Mouse (Mus musculus): Measurements from ENCODE around the gene Tmem104. TPM values are rescaled to one million over a fixed set of nuclear protein-coding genes. Genes with fewer than 3 reads are reported as not detected.

Tmem104 gene
- polyA plus RNA-seq, 1 experiment from 2014 or later: 11.9 TPM

- 0 out of 2 replicates have a peak, but pooled peaks cover under 1% of the 10 kb centered on the region for H3K36me3 ChIP-seq
- 2% methylated on average over 36 of the region's 36 CpGs for WGBS
- no peak for ATAC-seq (ENCODE audit: insufficient number of reproducible peaks, insufficient read depth, low FRiP score, low TSS enrichment, low read depth)
- H3K4me2 ChIP-seq: peak overlapping the region; percentile 93
- no peak overlapping the region for H3K27ac ChIP-seq
- no peaks in the 10 kb centered on the region for H3K9me3 ChIP-seq
- H3K27me3 ChIP-seq: peaks cover 96% of the 10 kb centered on the region
- peaks cover 15% of the 10 kb centered on the region for H3K4me1 ChIP-seq
- peak overlapping the region; percentile 49 for H3K4me3 ChIP-seq
- peak overlapping the region; percentile 62 for H3K9ac ChIP-seq
Observed at GRCm38 (mm10) chr11:115250405-115251090, 63.3 kb downstream of the Tmem104 start.

- Histone ChIP-seq H3K9ac (no peak overlapping the region), H3K9me3 (no peaks in the 10 kb centered on the region), H3K4me1 (peaks cover 15% of the 10 kb centered on the region), H3K4me2 (no peak overlapping the region), H3K4me3 (no peak overlapping the region), H3K27me3 (peaks cover 98% of the 10 kb centered on the region), H3K27ac (no peak overlapping the region), H3K36me3 (no peaks in the 10 kb centered on the region)
- 59% methylated on average over 3 of the region's 3 CpGs for WGBS
- ATAC-seq (ENCODE audit: insufficient number of reproducible peaks, insufficient read depth, low FRiP score, low TSS enrichment, low read depth): no peak
Observed at GRCm38 (mm10) chr11:115251258-115251657, 64.0 kb downstream of the Tmem104 start.

DNA sequence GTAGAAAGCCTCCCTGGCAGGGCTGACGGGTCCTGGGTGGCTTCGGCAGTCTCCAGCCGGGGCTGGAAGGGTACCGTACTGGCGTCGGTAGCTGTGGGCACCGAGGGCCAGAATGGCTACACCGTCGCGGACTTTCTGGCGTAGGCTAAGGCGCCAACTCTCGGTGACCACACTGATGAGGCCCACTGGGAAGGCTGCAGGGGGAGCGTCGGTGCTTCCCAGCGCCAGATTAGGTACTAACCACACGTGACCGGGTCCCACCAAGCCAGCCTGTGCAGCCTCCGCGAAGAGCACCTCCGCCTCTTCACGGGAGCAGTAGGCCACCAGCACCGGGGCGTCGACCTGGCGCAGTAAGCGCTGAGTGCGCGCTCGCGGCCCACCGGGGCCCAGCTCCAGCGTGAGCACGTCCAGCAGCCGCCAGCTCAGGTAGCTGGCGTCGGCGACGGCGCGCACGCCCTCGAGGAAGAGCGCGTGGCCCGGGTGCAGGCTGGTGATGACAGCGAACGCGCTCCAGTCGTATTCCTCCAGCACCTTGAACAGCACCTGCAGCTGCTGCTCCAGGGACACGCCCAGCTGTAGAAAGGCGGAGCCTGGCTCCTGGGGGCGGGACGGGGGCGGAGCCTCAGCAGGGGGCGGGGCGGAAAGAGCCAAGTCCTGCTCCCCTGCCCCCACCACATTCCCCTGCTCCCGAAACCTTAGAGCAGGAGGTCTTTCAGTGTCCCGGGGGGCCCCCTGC is 70.7 kb downstream of the Tmem104 start:
- Histone ChIP-seq H3K4me3 (peak overlapping the region; percentile 27), H3K4me1 (peaks cover 8% of the 10 kb centered on the region), H3K4me2 (peak overlapping the region; percentile 50), H3K9ac (no peak overlapping the region), H3K36me3 (no peaks in the 10 kb centered on the region), H3K9me3 (no peaks in the 10 kb centered on the region), H3K27me3 (peaks cover 99% of the 10 kb centered on the region), H3K27ac (no peak overlapping the region)
- no peak for ATAC-seq (ENCODE audit: insufficient number of reproducible peaks, insufficient read depth, low FRiP score, low TSS enrichment, low read depth)
- WGBS: 17% methylated on average over 59 of the region's 59 CpGs

GRCm38 (mm10) chr11:115259134-115259533 is 71.8 kb downstream of the Tmem104 start:
- Histone ChIP-seq H3K4me2 (no peak overlapping the region), H3K27ac (no peak overlapping the region), H3K9me3 (no peaks in the 10 kb centered on the region), H3K9ac (no peak overlapping the region), H3K36me3 (no peaks in the 10 kb centered on the region), H3K27me3 (peaks cover 100% of the 10 kb centered on the region), H3K4me3 (no peak overlapping the region), H3K4me1 (peaks cover 8% of the 10 kb centered on the region)
- WGBS: 61% methylated on average over 4 of the region's 4 CpGs
- ATAC-seq (ENCODE audit: insufficient number of reproducible peaks, insufficient read depth, low FRiP score, low TSS enrichment, low read depth): no peak

- H3K9ac ChIP-seq: no peak overlapping the region
- no peak overlapping the region for H3K27ac ChIP-seq
- ATAC-seq (ENCODE audit: insufficient number of reproducible peaks, insufficient read depth, low FRiP score, low TSS enrichment, low read depth): no peak
- no peak overlapping the region for H3K4me2 ChIP-seq
- peaks cover 22% of the 10 kb centered on the region for H3K4me1 ChIP-seq
- H3K36me3 ChIP-seq: 0 out of 2 replicates have a peak, but pooled peaks cover under 1% of the 10 kb centered on the region
- no peak overlapping the region for H3K4me3 ChIP-seq
- WGBS: 77% methylated on average over 11 of the region's 11 CpGs
- H3K9me3 ChIP-seq: no peaks in the 10 kb centered on the region
- H3K27me3 ChIP-seq: peaks cover 100% of the 10 kb centered on the region
Observed at GRCm38 (mm10) chr11:115262954-115263353, 75.7 kb downstream of the Tmem104 start.

DNA sequence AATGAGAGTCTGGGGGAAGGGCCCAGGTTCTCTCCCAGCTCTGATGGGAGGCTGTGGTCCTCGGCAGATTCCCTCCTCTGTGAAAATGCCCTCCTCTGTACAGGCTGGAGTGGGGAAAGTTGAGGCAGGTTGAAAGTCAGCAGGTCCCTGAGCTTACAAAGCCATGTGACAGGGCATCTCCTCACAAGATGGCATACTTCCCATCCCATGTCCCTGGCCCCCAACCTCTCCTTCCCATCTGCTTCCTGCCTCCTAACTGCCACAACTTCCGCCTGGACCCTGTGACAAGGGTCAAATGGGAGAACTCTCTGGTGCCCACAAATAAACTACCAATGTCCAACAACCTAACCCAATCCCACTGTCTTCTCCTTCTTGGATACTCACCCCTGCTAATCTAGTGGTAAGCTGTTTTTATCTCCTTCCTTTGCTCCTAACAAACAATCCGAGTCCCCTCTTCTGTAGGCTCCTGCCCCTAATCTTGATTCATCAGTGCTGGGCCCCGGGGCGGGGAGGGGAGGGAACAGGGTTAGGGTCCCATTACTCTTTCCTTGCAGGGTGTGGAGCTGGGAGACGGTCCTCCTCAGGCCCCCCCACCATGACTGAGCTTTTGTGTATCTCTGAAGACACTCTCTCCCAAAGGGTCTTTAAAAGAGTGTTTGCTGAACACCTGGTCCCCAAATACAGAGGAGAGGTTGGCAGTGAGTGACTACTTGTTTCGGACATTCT is 77.0 kb downstream of the Tmem104 start:
- Histone ChIP-seq H3K4me2 (no peak overlapping the region), H3K4me3 (no peak overlapping the region), H3K27me3 (peaks cover 100% of the 10 kb centered on the region), H3K36me3 (peaks cover 14% of the 10 kb centered on the region), H3K9ac (no peak overlapping the region), H3K27ac (no peak overlapping the region), H3K4me1 (peaks cover 19% of the 10 kb centered on the region), H3K9me3 (no peaks in the 10 kb centered on the region)
- ATAC-seq (ENCODE audit: insufficient number of reproducible peaks, insufficient read depth, low FRiP score, low TSS enrichment, low read depth): no peak
- WGBS: 62% methylated on average over 7 of the region's 7 CpGs

GRCm38 (mm10) chr11:115264862-115265668 is 77.8 kb downstream of the Tmem104 start:
- Histone ChIP-seq H3K9me3 (no peaks in the 10 kb centered on the region), H3K36me3 (peaks cover 17% of the 10 kb centered on the region), H3K27me3 (peaks cover 97% of the 10 kb centered on the region), H3K4me2 (peak overlapping the region; percentile 57), H3K4me3 (peak overlapping the region; percentile 30), H3K27ac (no peak overlapping the region), H3K4me1 (peaks cover 19% of the 10 kb centered on the region), H3K9ac (0 out of 2 replicates have a peak overlapping the region, but pooled peaks have one; percentile 2)
- no peak for ATAC-seq (ENCODE audit: insufficient number of reproducible peaks, insufficient read depth, low FRiP score, low TSS enrichment, low read depth)
- WGBS: 5% methylated on average over 39 of the region's 39 CpGs

- WGBS: 3% methylated on average over 20 of the region's 20 CpGs
- ATAC-seq (ENCODE audit: insufficient number of reproducible peaks, insufficient read depth, low FRiP score, low TSS enrichment, low read depth): no peak
- Histone ChIP-seq H3K27me3 (peaks cover 88% of the 10 kb centered on the region), H3K4me1 (peaks cover 19% of the 10 kb centered on the region), H3K9ac (no peak overlapping the region), H3K9me3 (no peaks in the 10 kb centered on the region), H3K36me3 (peaks cover 19% of the 10 kb centered on the region), H3K4me3 (peak overlapping the region; percentile 30), H3K27ac (no peak overlapping the region), H3K4me2 (no peak overlapping the region; the same call in 1 of the 2 replicates)
Observed at GRCm38 (mm10) chr11:115265771-115266399, 78.6 kb downstream of the Tmem104 start.

DNA sequence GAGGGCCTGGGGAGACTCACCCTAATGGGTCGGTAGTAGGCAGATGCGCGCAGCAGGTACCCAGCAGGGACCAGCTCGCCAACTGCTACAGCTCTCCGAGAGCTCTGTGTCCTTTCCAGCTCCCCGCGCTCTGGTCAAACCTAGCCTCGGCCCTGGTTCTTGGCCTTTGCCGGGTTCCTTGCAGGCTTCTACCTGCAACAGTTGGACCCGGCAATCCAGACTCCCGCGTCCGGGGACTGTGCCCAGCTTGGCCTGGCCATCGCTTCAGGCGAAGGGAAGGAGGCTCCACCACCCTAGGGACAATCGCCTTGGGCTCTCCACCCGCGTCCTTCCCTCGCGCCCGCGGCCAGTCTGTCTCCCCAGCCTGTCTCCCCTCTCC is 79.1 kb downstream of the Tmem104 start:
- peaks cover 21% of the 10 kb centered on the region for H3K36me3 ChIP-seq

GRCm38 (mm10) chr11:115267061-115267883 is 80.0 kb downstream of the Tmem104 start, which contains the start of gene Grin2c:
TSS of gene Grin2c (minus strand) at chr11:115267243.
- WGBS: 5% methylated on average over 46 of the region's 50 CpGs

More for the DNA sequence above, 79.1 kb downstream of the Tmem104 start:
- H3K9ac ChIP-seq: peak overlapping the region; percentile 63; the same call in 1 of the 2 replicates
- H3K4me3 ChIP-seq: peak overlapping the region; percentile 46
- peaks cover 19% of the 10 kb centered on the region for H3K4me1 ChIP-seq
- peak overlapping the region; percentile 78 for H3K4me2 ChIP-seq
- WGBS: 2% methylated on average over 22 of the region's 22 CpGs
- ATAC-seq (ENCODE audit: insufficient number of reproducible peaks, insufficient read depth, low FRiP score, low TSS enrichment, low read depth): no peak
- peaks cover 83% of the 10 kb centered on the region for H3K27me3 ChIP-seq
- H3K9me3 ChIP-seq: no peaks in the 10 kb centered on the region
- H3K27ac ChIP-seq: no peak overlapping the region

More at GRCm38 (mm10) chr11:115267061-115267883, 80.0 kb downstream of the Tmem104 start, which contains the start of gene Grin2c:
- no peaks in the 10 kb centered on the region for H3K9me3 ChIP-seq
- peaks cover 21% of the 10 kb centered on the region for H3K36me3 ChIP-seq
- peaks cover 75% of the 10 kb centered on the region for H3K27me3 ChIP-seq
- H3K4me2 ChIP-seq: peak within 1 kb of the TSS; percentile 78
- H3K27ac ChIP-seq: no peak within 1 kb of the TSS
- ATAC-seq (ENCODE audit: insufficient number of reproducible peaks, insufficient read depth, low FRiP score, low TSS enrichment, low read depth): no peak
- H3K4me1 ChIP-seq: peaks cover 19% of the 10 kb centered on the region
- peak within 1 kb of the TSS; percentile 46 for H3K4me3 ChIP-seq
- peak within 1 kb of the TSS; percentile 63 for H3K9ac ChIP-seq
